Mouse (Mus musculus) thymus, postnatal 14 days (tissue): ENCODE data around the gene 2310034G01Rik.

Experiments used
- DNase-seq: peaks from one replicate; pipeline ENCODE4 v3.0.0; 2021

2310034G01Rik gene

DNA sequence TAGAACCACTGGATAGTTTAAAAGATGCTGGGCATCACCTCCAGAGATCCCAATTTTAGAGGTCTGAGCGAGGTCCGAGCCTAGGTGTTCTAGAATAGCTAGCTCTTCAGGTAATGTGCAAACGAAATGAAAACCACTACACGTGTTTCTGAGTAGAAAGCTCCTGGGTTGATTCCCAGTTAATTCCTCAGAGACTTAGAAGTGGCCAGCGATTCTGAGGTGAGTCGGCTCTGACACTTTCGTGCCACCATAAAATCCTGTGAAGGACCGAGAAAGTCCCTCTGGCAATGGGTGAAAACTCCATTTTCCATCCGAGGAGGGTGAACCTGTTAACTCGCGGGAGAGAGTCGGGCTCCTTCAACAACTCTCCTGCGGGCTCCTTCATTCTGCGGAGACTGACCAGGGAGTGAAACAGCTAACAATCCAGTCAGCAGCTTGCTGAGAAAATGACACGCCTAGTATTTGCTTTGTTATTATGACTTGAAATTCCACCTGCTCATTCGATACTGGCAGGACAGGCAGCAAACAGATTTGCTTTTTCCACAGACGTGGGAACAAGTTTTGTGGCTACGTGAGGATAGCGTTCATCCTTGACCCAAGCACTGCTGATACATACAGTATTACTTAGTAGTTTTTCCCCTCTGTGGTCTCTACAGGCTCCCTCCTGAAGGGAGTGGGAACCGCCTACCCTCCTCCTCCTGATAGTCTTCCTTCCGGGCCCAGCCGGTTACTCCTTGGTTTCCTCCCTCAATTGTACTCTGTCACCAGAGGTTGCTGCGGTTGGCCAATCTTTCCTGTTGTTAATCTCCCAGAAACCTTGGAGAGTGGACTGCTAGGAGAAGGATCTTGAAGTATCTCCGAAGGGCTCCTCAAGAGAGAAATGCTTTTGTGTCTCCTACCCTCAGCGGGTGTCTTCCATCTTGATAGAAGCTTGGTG is 7.5 kb upstream of the 2310034G01Rik start:
- DNase-seq = peak; percentile 42

DNA sequence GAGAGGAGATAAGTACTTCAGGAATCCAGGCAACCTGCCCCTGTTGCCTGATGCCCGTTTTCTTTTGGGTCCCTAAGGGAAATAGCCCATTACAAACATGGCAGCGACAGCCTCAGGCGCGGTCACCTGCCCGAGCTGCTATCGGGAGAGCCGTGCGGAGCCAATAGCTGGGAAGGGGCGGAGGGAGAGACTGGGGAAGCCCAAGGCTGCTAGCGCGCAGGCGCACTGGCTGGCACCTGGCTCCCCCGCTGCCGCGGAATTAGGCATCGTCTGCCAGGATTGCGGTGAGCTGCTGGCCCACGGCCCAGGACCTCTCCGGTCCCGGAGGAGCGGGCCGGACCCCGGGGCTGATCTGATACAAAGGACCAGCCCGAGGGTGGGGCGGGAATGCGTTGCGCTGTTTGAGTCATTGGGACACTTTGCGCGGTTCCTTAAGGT is 6.6 kb upstream of the 2310034G01Rik start:
- DNase-seq = peak; percentile 95

- no peak for DNase-seq
These were observed 552 bp downstream of the 2310034G01Rik start for GRCm38 (mm10) chr19:46349550-46349949.

GRCm38 (mm10) chr19:46348761-46349458 is 1.2 kb downstream of the 2310034G01Rik start:
- peak; percentile 44 for DNase-seq

GRCm38 (mm10) chr19:46347936-46348668 is 2.0 kb downstream of the 2310034G01Rik start:
- no peak for DNase-seq

- DNase-seq = no peak
These were observed 3.0 kb downstream of the 2310034G01Rik start for GRCm38 (mm10) chr19:46347146-46347545.

DNA sequence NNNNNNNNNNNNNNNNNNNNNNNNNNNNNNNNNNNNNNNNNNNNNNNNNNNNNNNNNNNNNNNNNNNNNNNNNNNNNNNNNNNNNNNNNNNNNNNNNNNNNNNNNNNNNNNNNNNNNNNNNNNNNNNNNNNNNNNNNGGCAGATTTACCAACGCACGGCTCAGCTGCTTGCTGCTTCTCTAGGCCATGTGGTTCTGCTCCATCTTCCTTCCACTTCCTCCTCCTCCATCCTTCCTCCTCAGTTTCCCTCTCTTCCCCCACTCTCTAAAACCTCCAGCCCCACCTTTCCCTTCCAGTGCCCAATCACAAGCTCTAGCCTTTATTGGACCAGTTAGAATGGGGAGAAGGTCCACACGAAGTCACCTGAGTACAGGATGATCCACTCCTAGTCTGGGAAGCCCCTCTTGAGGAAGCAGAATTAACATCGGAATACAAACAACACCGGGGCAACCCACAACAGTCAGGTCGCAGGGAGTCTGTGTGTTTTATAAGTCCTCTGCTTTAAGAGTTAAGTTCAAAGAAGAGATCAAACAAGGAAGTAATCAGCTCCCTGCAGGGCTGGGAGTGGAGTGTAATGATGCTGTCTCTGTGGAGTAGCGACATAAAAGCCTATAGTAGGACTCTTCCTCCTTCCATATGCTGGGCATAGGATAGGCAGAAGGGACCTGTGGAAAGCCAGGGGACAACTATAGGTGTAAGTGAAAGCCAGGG is 5.2 kb downstream of the 2310034G01Rik start:
- no peak for DNase-seq

DNA sequence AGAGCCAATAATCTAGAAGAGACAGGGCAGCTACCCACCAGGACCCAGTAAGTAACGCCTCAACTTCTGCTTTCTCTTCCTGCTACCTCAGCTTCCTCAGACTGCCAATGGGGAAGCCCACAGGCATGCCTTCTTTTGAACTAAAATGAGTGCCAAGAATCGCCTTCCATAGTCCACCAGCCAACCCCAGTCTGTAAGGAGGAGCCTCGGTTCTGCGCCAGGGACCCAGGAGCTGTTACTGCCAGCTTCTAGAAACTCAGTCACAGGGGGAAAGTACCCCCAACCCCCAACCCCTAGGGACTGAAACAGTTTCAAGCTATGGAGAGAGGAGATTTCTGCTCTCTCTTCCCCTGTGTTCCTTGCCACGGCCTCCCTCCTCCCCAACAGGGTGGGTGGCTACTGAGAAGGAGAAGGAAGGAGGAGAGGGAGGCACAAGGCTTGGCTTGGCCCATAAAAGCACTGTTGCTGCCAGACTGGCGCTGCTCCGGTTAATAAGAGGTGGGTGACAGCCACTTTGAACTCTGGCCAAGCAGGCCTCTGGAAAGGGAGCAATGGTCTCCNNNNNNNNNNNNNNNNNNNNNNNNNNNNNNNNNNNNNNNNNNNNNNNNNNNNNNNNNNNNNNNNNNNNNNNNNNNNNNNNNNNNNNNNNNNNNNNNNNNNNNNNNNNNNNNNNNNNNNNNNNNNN is 10.7 kb downstream of the 2310034G01Rik start:
- DNase-seq = no peak

DNA sequence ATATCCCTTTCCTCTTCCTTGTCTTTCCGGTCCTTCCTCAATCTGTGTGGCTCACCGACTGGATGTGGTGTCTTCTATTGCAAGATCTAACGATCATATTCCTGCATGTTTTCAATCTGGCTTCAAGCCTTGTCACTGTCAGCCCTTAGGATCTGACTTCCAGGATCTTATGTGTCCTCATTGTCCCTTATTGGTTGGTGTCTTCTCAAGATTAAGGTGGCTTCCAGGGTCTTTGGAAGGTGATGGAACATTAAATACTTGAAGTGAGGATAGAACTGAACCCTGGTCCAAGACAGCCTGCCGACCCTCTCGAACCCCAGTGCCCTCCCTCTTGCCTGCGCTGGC is 11.2 kb downstream of the 2310034G01Rik start:
- no peak for DNase-seq

- peak; percentile 99 for DNase-seq
These were observed 11.7 kb downstream of the 2310034G01Rik start, which contains the start of gene Cuedc2 for GRCm38 (mm10) chr19:46338331-46338936. Gene Cuedc2 (minus strand): TSS chr19:46338702.

GRCm38 (mm10) chr19:46337719-46338330 is 12.3 kb downstream of the 2310034G01Rik start:
- no peak for DNase-seq

DNA sequence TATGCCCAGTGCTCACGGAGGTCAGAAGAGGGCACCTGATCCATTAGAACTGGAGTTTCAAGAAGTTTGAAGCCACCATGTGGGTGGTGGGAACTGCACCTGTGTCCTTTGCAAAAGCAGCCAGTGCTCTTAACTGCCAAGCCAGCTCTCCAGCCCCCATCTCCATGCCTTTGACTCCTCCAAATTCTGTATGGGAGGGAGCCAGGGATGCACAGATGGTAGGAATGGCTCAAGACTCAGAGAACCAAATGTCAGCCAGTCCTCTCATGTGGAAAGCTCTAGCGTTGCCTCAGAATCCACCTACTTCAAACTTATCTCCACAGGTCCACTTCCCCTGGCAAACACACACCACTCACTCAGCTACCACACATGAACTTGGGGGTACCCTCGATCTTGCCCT is 16.2 kb downstream of the 2310034G01Rik start:
- DNase-seq = no peak

DNA sequence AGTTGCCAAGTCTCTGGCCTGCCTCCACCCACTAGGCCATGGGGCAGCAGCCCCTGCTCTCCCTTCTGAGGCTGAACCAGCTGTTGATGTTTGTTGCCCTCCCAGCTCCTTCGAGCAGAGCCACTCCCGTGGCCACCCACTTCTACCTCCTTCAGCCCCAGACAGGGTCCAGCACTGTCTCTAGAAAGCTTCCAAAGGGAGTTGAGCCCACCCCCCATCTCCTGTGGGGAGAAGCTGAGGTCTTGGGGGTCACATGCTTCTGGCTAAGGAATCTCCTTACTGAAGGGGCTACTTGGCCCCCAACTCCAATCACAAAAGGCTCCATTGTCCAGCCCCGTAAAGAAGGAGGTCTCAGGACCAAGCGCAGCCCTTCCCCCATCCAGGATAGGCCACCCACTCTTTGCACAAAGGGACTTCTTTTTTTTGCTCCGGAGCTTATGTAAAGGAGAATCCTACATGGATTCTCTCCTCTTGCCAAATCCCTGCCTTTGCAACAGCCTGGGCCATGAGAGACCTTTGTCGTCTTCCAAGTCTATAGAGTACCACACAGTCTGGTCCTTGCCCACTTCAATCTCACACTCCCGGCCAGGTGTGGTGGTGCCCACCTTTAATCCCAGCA is 17.3 kb downstream of the 2310034G01Rik start:
- DNase-seq = no peak

DNA sequence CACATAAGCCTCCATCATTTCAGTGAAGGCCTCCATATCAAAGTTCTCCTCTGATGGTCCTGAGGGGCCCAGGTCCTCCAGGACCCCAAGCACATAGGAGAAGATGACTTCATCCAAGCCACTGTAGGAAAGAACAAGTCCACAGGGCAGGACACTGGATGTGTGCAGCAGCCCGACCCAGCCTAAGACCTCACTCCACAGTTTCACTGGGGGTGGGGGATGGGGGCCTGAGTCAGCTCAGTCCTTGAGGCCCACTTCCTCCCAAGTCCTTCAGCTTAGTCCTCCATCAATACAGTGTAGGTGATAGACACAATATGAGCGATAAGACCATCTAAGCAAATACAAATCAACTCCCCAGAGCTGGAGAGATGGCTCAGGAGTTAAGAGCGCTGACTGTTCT is 18.2 kb downstream of the 2310034G01Rik start:
- DNase-seq = no peak

DNA sequence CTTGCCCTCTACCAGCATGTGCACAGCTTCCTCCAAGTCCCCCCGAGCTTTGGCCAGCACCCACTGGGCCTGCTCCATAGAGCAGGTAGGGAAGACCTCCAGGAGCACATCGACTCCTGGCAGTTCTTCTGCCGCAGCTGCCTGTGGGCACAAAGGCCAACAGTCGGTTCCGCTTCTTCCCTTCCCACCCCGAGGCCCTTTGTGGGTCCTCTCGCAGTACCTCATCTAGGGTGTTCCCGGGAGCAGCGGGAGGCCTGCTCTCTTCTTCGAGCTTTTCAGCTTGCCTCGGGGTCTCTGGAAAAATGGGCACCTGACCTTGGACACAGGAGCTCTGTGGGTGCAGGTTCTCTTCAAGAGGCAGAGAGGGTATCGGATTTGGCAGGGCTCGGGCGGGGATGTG is 18.8 kb downstream of the 2310034G01Rik start:
- DNase-seq = no peak

DNA sequence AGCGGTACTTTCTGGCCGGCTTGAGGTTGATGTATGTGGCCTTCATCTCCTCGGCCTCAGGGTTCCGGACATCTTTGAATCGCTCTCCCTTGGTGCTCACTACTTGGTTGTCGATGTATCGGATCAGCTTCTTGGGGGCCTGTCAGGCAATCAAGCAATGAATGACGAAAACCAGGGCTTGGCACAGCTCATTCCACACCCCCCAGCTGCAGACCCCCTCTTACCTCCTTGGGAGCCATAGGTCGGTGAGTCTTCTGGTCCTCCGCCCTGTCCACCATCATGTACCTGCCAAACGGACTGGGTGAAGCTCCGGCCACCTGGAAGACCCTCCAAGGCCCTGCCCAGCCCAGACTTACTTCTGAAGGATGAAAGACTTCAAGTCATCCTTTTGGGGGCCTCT is 19.4 kb downstream of the 2310034G01Rik start:
- DNase-seq = no peak

DNA sequence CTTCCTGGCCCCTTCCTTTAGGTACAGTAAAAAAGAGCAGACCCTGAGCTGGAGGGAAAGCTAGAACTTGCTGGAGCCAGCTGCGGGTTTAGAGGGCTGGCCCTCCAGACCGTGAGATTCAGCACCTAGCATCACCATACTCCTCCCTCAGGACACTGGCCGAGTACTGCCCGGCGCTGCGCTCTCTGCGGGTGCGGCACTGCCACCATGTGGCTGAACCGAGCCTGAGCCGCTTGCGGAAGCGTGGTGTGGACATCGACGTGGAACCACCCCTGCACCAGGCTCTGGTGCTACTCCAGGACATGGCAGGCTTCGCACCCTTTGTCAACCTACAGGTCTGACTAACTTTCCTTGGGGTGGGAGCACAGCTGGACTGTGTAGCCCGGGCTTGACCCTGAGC is 20.2 kb downstream of the 2310034G01Rik start:
- peak; percentile 66 for DNase-seq

- no peak for DNase-seq
These were observed 21.0 kb downstream of the 2310034G01Rik start for GRCm38 (mm10) chr19:46329031-46329641.

DNA sequence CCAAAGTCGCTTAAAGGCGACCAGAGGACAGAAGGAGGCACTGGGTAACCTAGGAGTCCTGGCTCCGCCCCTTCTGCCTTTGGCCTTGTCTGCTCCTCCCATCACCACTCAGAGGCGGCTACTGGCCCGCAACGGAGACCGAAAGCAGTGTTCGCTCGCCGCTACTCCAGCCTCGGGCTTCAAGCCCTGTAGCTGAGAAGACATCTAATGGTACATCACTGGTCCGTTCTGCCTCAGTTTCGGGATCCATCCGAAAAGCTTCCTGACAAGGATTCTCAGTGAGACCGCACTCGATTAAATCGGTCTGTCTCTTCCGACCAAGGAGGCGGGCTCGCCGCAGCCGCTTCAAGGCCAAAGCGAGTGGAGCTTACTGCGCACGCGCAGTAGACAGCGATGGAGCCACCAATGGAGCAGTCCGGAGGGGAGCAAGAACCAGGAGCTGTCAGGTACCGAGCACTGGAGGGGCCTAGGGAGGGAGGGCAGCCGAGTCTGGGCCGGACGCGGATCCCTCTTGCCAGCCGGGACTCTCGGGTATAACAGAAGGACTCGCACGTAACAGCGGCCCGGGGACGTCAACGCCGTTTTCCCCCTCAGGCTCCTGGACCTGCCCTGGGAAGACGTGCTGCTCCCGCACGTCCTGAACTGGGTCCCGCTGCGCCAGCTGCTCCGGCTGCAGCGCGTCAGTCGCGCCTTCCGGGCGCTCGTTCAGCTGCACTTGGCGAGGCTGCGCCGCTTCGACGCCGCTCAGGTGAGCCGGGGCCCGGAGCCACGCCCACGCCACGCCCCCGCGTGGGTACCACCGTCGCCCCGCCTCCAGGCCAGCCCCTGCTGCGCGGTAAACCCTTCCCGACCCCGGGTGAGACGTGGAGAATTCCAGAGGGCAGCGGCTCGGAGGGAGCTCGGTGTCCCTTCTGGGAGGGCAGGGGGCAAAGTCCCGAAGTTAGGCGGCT is 21.7 kb downstream of the 2310034G01Rik start, which contains the start of gene Fbxl15:
TSS of gene Fbxl15 (plus strand) at position 104 of the 950 bp plus-strand sequence.
- peak; percentile 94 for DNase-seq
